Mouse (Mus musculus): ENCODE measurements around the gene Gpsm1.

The Gpsm1 gene

DNA sequence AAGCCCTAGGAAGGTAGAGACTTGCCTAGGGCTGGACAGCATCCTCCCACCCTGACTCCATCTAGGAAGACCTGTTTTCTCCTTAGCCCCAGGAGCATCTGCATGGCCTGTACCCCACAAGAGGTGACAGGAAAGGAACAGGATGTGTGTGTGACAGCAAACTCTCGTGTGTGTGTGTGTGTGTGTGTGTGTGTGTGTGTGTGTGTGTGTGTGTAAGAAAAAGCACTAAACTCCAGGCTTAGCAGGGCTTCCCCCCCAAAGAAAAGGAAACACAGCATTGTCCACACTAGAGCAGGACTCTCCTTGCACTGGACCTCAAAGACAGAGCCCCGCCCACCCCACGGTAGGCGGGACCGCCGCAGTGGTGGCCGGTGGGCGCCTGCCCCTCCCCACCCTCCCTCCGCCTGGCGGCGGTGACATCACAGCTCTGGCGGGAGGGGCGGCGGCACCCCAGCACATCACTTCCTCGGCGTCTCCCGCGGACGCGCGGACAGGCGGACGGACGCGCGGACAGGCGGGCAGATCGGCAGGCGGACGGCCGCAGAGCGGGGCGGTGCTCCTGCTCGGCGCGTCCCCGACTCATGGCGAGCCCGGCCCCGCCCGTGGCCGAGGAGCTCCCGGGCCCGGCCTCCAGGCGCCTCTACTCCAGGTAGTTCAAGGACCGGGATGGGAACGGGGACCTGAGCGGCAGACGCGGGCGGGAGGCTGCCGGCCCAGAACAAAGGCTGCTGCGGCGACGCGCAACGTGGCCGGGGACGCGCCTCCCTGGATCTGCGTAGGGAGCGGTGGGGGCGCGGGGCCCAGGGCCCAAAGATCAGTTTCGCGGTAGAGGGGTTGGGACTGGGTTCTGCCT lies at the start of gene Gpsm1:
Gene Gpsm1 (plus strand): TSS at position 444 of the 853 bp plus-strand sequence.
- peak; percentile 27; the same call in 1 of the 2 replicates for ATAC-seq (ENCODE audit: insufficient number of reproducible peaks, low FRiP score, low TSS enrichment)

DNA sequence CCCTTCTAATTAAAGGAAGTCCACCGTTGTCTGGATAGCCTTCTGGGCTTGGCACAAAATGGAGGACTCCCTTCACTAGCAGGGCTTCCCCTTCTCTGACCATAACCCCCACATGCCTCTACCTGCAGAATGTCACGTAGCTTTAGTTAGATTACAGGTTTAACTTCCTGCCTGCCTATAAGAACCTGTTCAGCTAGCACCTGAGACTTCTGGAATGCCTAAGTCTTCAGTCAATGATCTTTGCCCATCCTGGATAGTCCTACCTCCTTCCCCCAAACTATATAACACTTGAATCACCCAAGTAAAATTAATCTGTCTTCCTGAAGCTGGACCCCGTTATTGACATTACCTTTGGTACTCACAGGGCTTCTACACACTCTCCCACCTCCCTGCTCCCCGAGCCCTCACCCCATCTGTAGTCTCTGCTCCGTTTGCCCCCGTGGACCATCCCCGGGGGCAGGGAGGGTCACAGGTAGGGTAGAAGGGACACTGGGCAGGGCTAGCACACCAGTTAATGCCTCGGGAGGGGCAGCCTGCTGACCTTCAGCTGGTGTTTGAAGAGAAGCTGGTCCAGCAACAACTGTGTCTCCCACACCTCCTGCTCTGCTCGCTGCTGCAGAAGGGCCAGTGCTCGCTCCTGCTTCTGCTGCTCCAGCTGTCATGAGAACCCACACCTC lies 49.1 kb upstream of the Gpsm1 start:
- no peak for ATAC-seq (ENCODE audit: insufficient number of reproducible peaks, low FRiP score, low TSS enrichment)

DNA sequence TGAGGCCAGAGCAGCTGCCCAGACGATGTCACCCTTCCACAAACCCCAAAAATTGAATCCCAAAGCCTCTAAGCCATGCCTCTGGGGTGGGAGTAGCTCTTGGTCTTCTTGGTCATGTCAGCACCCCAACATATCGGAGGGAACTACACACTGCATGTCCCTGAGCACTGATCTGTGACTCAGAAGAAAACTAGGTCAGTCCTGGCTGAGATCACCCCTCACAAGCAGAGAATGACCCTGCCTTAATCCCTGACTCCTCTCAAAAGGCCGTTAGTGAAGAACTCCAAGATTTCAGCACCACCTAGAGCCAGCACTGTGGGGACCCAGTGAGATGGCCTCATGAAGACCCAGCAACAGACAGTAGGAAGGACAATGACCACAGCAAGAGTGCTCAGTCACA lies 47.1 kb upstream of the Gpsm1 start:
- ATAC-seq (ENCODE audit: insufficient number of reproducible peaks, low FRiP score, low TSS enrichment) = no peak

DNA sequence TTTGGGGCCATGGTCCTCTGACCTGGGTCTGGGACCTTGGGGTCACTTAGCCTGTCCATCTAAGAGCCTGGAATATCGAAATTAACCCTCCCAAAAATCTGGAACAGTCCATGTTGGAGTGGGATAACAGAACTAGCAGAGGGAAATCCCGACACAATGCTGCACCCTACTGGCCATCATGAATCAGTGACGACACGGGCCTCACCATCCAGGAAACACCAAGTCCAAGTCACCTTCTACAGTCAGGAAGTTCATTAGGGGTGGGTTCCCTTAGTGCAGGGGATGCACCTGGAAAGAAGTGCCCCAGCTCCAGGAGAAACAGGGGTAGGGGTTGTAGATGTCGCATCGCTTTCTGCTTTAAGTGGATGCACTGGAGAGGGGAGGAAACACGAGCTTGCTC lies 41.7 kb upstream of the Gpsm1 start:
- ATAC-seq (ENCODE audit: insufficient number of reproducible peaks, low FRiP score, low TSS enrichment) = peak; percentile 61; the same call in 1 of the 2 replicates

DNA sequence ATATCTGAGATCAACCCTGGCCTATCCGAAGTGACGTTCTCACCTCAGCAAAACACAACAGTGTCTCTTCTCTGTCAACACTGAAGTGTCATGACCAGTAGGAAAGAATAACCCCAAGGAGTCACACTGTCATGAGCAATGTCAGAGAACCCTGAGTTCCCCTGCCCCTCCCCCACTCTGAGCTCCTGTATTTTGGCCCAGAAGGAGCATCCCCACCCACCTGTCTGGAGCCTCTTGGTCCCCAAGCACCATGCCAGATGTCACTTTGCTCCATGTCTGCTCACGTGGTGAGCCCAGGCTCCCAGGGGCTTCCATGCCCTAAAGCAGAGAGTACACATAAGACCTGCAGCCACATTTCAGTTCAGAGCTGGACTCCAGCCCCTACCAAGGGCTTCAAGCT lies 35.6 kb upstream of the Gpsm1 start:
- ATAC-seq (ENCODE audit: insufficient number of reproducible peaks, low FRiP score, low TSS enrichment) = no peak

DNA sequence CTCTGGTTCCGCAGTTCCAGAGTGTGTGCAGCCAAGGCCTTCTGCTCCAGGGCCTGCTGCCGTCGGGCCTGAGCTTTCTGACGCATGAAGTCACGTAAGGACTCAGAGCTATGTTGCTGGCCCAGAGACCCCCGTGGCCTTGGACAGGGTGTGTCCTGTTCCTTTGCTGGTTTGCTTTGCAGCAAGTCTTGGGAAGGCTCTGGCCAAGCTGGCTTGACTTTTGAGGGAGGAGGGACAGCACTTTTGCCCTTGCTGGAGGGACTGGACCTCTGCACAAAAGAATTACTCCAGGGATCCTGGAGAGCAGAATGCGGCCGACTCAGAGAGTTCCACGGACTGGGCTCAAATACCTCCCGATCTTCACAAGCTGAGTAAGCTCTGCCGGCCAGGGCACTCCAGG lies 34.7 kb upstream of the Gpsm1 start:
- no peak for ATAC-seq (ENCODE audit: insufficient number of reproducible peaks, low FRiP score, low TSS enrichment)

DNA sequence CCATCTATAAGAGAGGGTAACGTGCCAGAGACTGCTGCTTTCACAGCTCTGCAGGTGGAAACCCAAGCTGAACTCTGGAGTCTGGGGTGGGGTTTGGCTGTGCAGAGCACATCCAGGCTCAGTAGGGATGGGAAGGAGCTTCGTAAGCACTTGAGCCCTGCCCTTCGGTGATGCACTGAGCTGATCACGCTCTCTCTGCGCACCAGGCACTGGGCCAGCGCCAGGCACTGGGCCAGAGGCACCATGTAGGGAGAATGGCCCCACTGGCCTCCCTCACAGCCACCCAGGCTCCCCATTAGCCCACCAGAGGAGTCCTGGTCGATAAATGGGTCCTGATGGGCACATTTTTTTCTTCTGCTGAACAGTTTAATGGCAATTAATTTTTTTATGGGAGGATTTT lies 29.5 kb upstream of the Gpsm1 start:
- no peak for ATAC-seq (ENCODE audit: insufficient number of reproducible peaks, low FRiP score, low TSS enrichment)

DNA sequence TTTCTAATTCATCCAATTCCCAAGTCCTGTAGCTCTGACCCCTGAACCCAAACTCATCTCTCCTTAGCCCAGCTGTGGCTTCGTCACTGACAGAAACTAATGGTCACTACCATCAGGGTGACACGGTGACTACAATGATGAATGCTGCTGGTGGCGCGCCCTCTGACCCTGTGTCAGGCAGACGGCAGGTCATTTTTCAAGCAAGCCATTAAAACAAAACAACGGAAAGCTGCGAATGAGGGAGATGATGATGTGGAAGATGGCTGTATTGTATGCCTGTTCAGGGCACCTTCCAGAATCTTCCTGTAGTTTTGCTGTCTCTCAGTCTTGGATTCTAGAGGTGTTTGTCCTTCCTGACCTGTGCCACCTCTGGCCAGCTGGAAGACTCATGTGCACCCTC lies 28.9 kb upstream of the Gpsm1 start:
- no peak for ATAC-seq (ENCODE audit: insufficient number of reproducible peaks, low FRiP score, low TSS enrichment)

DNA sequence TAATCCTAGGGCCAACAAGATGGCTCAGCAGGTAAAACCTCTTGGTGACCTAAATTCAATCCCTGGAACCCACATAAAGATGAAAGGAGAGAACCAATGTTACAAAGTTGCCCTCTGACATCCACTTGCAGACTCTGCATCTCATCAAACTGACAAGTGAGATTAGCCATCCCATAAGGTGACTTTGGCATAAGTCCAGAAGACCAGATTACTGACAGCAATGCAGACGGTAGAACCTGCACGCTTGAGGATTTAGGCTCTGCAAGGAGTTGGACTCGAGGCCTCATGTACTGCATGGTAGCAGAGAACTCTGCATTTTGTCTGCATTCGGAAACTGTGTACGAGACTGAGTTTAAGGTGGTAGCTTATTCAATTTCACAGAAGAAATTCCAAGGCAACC lies 25.2 kb upstream of the Gpsm1 start:
- no peak for ATAC-seq (ENCODE audit: insufficient number of reproducible peaks, low FRiP score, low TSS enrichment)

DNA sequence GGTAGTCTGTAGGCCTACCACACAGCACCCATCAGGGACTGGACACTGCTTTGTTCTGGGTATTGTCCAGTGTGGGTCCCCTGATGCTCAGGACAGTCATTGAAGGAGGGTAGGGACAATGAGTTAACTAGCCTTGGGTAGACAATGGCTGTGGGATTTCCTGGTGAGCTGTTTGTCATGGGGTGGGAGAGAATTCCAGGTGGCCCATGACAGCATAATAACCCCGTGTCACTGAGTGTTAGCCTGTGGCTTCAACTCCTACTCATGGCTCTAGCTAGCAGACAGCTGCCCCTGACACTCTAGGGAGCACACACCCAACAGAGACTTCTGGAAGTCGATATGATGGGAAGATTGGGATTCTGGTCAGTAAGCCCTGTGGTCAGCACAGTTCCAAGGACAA lies 20.9 kb upstream of the Gpsm1 start, which contains the start of gene Ccdc187:
Gene Ccdc187 (minus strand): TSS at position 101 of the 400 bp plus-strand sequence.
- no peak for ATAC-seq (ENCODE audit: insufficient number of reproducible peaks, low FRiP score, low TSS enrichment)

DNA sequence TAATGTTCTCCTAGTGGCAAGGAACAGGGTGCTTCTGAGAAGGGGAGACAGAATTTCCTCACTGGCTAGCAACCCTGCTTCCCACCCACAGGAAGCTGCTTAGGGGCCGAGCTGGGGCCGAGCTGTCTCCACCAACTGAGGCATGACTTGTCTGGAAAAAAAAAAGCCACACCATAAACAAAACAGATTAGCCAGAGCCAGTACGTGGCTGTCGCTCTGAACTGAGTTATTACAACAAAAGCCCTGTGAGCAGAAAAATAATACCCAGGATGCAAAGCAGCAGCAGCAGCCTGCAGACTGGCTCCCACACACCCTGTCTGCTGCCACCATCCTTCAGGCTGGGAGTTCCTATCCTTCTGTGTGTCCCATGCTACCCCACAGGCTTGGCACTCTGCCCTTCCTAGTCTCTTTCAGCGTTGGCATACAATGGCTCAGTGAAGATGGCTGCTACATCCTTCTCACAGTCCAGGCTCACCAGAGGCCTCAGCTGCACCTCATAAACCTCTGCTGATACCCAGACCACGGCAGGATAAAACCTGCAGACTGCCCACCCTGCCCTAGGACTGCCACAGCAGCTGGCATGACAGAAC lies 18.6 kb upstream of the Gpsm1 start:
- ATAC-seq (ENCODE audit: insufficient number of reproducible peaks, low FRiP score, low TSS enrichment) = no peak

DNA sequence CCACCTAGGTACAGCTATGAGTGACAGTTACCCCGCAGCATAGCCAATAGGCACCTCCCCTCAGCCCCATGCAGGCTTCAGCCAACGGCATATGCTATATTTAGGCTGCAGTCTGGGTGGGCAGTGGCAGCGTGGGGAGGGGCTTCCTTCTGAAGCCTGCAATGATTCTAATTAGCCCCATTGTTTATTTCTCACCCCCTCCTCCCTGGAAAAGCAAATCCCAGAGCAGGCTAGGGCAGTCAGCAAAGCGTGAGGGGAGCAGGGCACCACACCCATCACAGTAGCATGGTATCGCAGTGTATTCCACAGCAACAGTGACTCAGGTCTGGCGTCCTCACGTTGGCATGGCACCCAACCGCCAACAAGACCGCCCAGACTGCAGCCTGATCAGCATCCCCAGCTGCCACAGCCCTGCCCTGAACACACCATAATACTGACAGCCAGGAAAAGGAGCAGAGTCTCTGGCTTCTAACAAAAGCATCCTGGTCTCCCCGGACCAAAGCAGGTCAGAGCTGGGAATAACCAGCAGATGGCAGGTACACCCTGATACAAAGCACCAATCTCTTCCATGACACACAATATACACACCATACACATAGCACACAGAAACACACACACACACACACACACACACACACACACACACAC lies 17.0 kb upstream of the Gpsm1 start:
- 0 out of 2 replicates have a peak, but pooled peaks have one; percentile 29 for ATAC-seq (ENCODE audit: insufficient number of reproducible peaks, low FRiP score, low TSS enrichment)

DNA sequence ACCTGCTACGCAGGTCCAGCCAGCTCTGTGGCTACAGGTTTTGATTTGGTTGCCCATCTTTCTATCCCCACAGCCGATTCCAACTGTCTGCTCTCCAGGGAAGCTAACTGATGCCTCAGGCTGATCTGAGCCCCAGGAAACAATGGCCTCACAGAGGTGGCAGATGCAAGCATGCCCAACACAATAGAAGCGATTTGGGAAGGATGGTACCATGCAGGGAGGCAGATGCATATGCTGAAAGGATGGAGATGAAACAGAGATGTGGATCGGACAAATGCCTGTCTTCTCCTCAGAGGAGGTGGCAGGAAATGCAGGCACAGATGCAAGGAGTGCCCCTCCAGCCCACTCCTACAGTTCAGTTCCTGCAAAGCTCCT lies 16.5 kb upstream of the Gpsm1 start:
- ATAC-seq (ENCODE audit: insufficient number of reproducible peaks, low FRiP score, low TSS enrichment) = no peak

DNA sequence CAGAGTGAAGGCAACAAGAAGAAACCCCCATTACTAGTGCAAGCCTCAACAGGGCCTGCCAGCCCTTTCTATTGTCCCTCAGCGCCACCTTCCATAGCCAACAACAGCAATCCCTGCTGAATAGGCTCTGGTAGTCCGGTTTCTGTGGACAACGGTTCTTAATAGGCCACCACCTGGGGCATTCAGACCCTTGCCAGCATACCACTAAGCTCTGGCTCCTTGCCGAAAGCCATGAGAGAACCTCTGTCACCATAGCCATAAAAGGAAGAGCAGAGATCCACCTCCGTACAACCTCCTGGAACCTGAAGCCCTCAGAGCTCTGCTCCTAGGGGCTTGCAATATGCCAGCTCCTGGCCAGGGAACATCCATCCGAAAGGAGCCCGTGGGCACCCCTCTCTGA lies 16.0 kb upstream of the Gpsm1 start:
- peak; percentile 43; the same call in 1 of the 2 replicates for ATAC-seq (ENCODE audit: insufficient number of reproducible peaks, low FRiP score, low TSS enrichment)

DNA sequence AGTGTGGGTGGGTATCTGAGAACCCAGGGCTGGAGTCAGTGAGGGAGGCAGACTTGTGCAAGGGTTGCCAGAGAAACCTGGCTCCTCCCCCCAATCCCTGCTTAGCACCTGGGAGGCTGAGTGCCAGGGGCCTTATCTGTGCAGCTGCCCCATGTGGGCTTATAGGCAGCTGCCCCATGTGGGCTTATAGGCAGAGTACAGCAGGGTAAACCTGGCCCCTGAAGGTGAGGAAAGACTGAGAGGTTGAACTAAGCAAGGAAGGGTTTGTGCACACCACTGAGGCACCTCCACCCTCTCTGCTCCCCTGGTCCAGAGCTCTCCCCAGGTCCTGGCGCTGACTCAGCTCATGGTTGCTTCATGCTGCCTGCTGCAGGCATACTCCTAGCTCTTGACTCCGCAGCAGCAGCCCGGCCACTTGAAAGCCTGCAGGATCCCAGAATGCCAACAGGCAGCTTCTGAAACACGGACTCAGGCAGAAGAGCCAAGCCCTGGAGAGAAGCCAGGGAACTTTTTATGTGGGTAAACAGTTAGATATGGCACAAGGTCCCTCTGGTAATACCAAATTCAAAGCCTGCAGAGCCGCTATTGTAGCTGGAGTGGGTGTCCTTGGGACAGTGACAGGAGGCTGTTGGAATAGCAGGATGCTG lies 15.0 kb upstream of the Gpsm1 start:
- peak; percentile 27; the same call in 1 of the 2 replicates for ATAC-seq (ENCODE audit: insufficient number of reproducible peaks, low FRiP score, low TSS enrichment)

DNA sequence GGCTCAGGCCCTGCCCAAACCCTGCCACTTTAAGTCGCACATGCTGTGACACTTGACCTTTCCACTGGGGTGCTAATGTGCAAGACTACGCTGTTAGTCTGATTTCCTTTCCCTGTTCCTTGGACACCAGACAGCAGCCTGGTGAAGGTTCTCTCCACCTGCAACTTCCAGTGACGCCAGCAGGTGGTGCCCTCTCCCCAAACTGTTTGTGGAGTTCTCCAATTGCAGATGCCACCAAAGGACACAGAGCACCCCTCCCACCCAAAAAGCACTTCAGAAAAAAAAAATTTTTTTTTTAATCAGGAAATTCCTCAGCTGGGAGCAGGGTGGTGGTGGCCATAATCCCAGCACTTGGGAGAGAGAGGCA lies 14.5 kb upstream of the Gpsm1 start:
- ATAC-seq (ENCODE audit: insufficient number of reproducible peaks, low FRiP score, low TSS enrichment) = 0 out of 2 replicates have a peak, but pooled peaks have one; percentile 11

DNA sequence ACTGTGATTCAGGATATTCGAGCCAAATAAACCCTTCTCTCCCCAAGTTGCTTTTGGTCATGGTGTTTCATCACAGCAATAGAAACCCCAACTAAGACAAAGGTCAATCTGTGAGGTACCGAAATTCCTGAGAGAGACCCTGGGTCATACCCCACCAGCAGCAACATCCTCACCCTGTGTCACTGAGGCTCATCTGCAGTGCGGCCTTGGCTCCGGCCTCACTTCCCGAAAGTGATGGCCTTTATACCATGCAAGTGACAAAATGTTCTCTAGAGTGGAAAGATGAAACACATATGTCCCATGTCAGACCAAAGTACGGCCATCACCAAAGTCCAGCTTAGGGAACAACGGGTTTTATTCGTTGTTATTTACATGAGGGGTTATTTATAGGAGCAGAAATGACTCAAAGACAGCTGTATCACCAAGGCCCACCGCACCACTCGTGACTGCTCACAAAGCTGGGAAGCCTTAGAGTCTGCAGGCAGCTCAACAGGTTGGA lies 13.3 kb upstream of the Gpsm1 start:
- ATAC-seq (ENCODE audit: insufficient number of reproducible peaks, low FRiP score, low TSS enrichment) = no peak

DNA sequence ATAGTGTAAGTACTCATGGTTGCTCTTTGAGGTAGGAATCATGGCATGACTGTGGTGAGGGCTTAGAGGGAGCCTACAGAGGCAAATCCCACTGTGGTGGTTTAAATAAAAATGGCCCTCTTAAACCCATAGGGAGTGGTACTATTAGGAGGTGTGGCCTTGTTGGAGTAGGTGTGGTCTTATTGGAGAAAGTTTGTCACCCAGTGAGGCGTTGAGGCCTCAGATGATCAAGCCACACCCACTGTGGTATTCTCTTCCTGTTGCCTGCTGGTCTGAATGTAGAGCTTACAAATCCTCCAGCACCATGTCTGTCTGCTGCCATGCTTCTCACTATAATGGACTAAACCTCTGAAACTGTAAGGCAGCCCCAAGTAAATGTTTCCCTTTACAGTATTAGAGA lies 10.6 kb upstream of the Gpsm1 start:
- no peak for ATAC-seq (ENCODE audit: insufficient number of reproducible peaks, low FRiP score, low TSS enrichment)

DNA sequence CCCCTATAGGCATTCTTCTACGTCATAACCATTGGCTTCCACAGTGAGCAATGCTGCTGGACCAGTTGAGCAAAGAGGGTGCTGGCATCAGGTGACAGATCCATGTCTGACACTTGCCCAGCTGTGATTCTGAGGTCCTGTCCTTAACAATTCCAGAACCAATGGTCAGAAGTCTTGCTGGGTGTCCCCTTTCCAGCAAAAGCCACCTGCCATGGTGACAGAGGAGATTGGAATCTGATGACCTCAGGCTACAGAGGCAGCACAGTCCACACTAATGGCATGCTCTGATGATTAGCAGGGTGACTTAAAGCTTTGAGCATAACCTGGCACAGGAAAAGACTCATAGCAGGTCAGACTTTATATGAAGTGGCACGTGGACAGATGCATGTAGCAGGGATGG lies 9.8 kb upstream of the Gpsm1 start:
- no peak for ATAC-seq (ENCODE audit: insufficient number of reproducible peaks, low FRiP score, low TSS enrichment)

DNA sequence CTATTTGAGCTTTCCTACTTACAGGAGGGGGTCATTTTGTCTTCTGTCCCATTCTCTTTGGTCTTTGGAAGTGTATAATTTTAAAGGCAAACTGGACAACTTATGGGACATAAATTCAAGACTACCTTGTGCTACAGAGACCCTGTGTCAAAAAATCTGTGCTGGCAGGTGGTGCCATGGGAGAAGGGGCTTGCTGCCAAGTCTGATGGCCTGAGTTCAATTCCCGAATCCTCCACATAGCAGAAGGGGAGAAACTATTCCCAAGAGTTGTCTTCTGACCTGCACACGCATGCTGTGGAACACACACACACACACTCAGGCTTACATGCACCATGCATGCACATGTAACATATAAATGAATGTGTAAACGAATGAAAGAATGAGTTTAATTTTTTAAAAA lies 8.6 kb upstream of the Gpsm1 start:
- no peak for ATAC-seq (ENCODE audit: insufficient number of reproducible peaks, low FRiP score, low TSS enrichment)

Measured in cerebellum, adult (tissue).